Mouse (Mus musculus): Measurements from ENCODE around the gene A230050P20Rik. TPM values are rescaled to one million over a fixed set of nuclear protein-coding genes. Genes with fewer than 3 reads are reported as not detected.

The A230050P20Rik gene
- polyA plus RNA-seq (2015; fragmentation: Nextera tagmentation; extraction: Ambion mirVana), result 6.9 TPM in 2 replicates

DNA sequence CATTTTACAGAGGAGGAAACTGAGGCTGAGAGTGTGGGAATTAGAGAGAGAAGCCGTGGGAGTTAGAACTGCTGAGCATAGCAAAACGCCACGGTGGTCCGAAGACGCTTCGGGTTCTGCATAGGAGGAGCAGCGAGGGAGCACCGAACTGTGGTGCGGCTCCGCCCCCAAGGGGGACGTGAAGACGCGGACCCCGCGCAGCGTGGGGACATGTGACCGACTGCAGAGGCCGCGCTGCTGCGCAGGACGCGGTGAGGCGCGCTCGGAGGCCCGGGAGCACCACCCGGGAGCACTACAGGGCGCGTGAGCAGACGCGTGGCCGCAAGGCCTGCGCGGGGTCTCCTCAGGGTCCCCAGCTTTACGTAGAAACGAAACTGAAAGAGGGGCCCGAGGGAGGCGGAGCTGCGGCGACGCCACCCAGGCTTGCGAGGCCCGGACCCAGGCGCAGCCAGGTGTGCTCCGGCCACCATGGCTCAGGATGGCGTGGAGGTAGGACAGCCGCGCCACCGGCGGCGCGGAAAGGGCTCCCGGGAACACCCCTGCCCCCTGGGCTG is at the start of gene A230050P20Rik:
Gene A230050P20Rik, plus strand, starts transcription at position 195 of the 554 bp plus-strand sequence.
- DNase-seq (ENCODE audit: low spot score) (no peak), ATAC-seq (ENCODE audit: low FRiP score, low TSS enrichment) (peak; percentile 75)
- no peaks in the 10 kb centered on the region for H3K36me3 ChIP-seq (ENCODE audit: control insufficient read depth, insufficient read depth, low read length)
- peak within 1 kb of the TSS; percentile 76 for H3K4me2 ChIP-seq (replicated peaks; ENCODE audit: low read depth)
- H3K9ac ChIP-seq (ENCODE audit: low read length), result peak within 1 kb of the TSS; percentile 71
- H3K4me1 ChIP-seq (replicated peaks; ENCODE audit: control insufficient read depth, insufficient read depth), result no peaks in the 10 kb centered on the region
- H3K9me3 ChIP-seq (ENCODE audit: control insufficient read depth, low read length), result no peaks in the 10 kb centered on the region
- H3K27me3 ChIP-seq (ENCODE audit: control insufficient read depth, insufficient read depth, low read length), result no peaks in the 10 kb centered on the region
- peak within 1 kb of the TSS; percentile 24; the same call in 1 of the 2 replicates for H3K27ac ChIP-seq (replicated peaks)
- WGBS, result 6% methylated on average over 52 of the region's 53 CpGs
- TF ChIP-seq CTCF (IDR thresholded peaks at IDR 0.05; ENCODE audit: low read depth) (no peak), EP300 (optimal IDR thresholded peaks at IDR 0.05) (no peak)
- peak within 1 kb of the TSS; percentile 61 for H3K4me3 ChIP-seq (ENCODE audit: low read depth, low read length)

DNA sequence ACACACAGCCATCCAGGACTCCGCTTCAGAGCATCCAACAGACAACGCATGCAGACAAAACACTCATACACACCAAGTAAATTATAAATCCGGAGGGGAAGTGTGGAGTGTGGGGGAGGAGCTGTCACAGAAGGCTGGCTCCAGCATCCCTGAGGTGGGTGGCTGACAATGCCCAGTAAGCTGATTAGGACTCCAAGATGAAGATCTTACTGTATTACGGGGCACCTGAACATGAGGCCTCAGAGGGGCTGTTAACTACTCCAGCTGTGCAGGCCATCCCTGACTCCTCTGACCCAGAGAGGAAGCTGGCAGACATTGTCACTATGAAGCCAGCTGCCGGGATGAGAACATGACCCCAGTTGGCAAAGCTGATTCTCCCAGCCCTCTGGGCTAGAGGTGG is 48.4 kb upstream of the A230050P20Rik start:
- H3K4me1 ChIP-seq (replicated peaks; ENCODE audit: control insufficient read depth, insufficient read depth), result no peaks in the 10 kb centered on the region
- DNase-seq (ENCODE audit: low spot score) (no peak), ATAC-seq (ENCODE audit: low FRiP score, low TSS enrichment) (no peak)
- no peak overlapping the region for H3K9ac ChIP-seq (ENCODE audit: low read length)
- WGBS, result 76% methylated on average over 5 of the region's 5 CpGs
- no peak overlapping the region for H3K4me3 ChIP-seq (ENCODE audit: low read depth, low read length)
- no peaks in the 10 kb centered on the region for H3K36me3 ChIP-seq (ENCODE audit: control insufficient read depth, insufficient read depth, low read length)
- no peak overlapping the region for H3K27ac ChIP-seq (replicated peaks)
- no peak overlapping the region for H3K4me2 ChIP-seq (replicated peaks; ENCODE audit: low read depth)
- no peaks in the 10 kb centered on the region for H3K27me3 ChIP-seq (ENCODE audit: control insufficient read depth, insufficient read depth, low read length)
- H3K9me3 ChIP-seq (ENCODE audit: control insufficient read depth, low read length), result no peaks in the 10 kb centered on the region
- TF ChIP-seq CTCF (IDR thresholded peaks at IDR 0.05; ENCODE audit: low read depth), result no peak
- no peak for TF ChIP-seq EP300 (optimal IDR thresholded peaks at IDR 0.05)

DNA sequence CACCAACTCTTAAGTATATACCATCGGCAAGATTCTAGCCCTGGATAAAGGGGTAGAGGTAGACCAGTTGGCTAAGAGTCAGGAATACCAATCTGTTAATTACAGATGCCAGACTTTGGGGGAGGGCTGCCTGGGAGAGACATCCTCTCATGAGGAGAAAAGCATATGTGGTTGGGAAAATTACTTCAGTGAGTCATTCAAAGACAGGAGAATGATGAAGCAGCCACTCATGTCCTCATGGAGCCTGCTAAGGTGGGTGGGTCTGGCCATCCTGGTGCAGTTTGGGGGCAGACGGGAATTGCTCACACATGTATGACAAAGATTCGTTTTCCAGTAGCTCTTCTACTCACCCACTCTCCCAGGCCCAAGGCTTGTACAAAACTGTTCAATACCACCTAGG is 45.6 kb upstream of the A230050P20Rik start:
- Histone ChIP-seq H3K36me3 (ENCODE audit: control insufficient read depth, insufficient read depth, low read length) (no peaks in the 10 kb centered on the region), H3K27ac (replicated peaks) (no peak overlapping the region), H3K4me2 (replicated peaks; ENCODE audit: low read depth) (no peak overlapping the region), H3K9me3 (ENCODE audit: control insufficient read depth, low read length) (no peaks in the 10 kb centered on the region), H3K4me1 (replicated peaks; ENCODE audit: control insufficient read depth, insufficient read depth) (no peaks in the 10 kb centered on the region), H3K9ac (ENCODE audit: low read length) (no peak overlapping the region), H3K4me3 (ENCODE audit: low read depth, low read length) (no peak overlapping the region), H3K27me3 (ENCODE audit: control insufficient read depth, insufficient read depth, low read length) (no peaks in the 10 kb centered on the region)
- ATAC-seq (ENCODE audit: low FRiP score, low TSS enrichment) (no peak), DNase-seq (ENCODE audit: low spot score) (no peak)
- TF ChIP-seq EP300 (optimal IDR thresholded peaks at IDR 0.05) (no peak), CTCF (IDR thresholded peaks at IDR 0.05; ENCODE audit: low read depth) (no peak)
- 80% methylated on average over 3 of the region's 3 CpGs for WGBS

DNA sequence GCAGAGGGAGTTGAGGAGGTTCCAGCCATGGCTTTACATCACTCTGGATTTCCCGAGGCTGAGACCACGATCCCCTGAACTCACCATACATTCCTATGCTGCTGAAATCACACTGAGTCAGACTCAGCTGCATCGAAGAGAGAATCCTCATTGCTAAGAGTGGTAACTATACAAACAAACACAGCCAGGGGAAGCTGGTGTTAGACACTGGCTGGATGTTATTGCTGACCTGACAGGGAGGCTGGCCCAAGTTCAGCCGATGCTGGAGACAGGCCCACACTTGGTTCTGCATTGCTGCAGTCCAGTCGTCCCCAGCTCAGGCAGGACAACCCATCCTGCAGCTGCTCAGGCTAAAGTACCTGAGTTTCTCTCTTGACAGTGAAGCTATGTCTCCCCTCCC is 42.7 kb upstream of the A230050P20Rik start:
- H3K4me2 ChIP-seq (replicated peaks; ENCODE audit: low read depth), result no peak overlapping the region
- H3K9ac ChIP-seq (ENCODE audit: low read length), result no peak overlapping the region
- H3K9me3 ChIP-seq (ENCODE audit: control insufficient read depth, low read length), result no peaks in the 10 kb centered on the region
- H3K27me3 ChIP-seq (ENCODE audit: control insufficient read depth, insufficient read depth, low read length), result no peaks in the 10 kb centered on the region
- no peaks in the 10 kb centered on the region for H3K36me3 ChIP-seq (ENCODE audit: control insufficient read depth, insufficient read depth, low read length)
- no peak for TF ChIP-seq CTCF (IDR thresholded peaks at IDR 0.05; ENCODE audit: low read depth)
- no peak for TF ChIP-seq EP300 (optimal IDR thresholded peaks at IDR 0.05)
- 33% methylated on average over 5 of the region's 5 CpGs for WGBS
- peak; percentile 67; the same call in 1 of the 2 replicates for ATAC-seq (ENCODE audit: low FRiP score, low TSS enrichment)
- H3K4me3 ChIP-seq (ENCODE audit: low read depth, low read length), result no peak overlapping the region
- no peak overlapping the region for H3K27ac ChIP-seq (replicated peaks)
- H3K4me1 ChIP-seq (replicated peaks; ENCODE audit: control insufficient read depth, insufficient read depth), result peaks cover 3% of the 10 kb centered on the region; the same call in 1 of the 2 replicates
- no peak for DNase-seq (ENCODE audit: low spot score)

DNA sequence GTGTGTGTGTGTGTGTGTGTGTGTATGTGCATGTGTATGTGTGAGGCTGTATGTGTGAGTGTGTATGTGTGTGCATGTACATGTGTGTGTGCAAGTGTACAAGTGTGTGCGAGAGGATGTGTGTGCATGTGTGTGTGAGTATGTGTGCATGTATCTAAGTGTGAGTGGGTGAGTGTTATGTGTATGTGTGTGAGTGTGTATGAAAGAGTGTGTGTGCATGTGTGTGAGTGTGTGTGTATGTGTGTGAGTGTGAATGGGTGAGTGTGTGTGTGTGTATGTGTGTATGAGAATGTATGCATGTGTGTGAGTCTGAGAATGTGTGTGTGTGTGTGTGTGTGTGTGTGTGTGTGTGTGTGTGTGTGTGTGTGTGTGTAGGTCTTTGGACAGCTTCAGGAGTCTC is 40.3 kb upstream of the A230050P20Rik start:
- WGBS, result 95% methylated on average over 1 of the region's 1 CpGs
- Histone ChIP-seq H3K27me3 (ENCODE audit: control insufficient read depth, insufficient read depth, low read length) (no peaks in the 10 kb centered on the region), H3K9ac (ENCODE audit: low read length) (no peak overlapping the region), H3K4me1 (replicated peaks; ENCODE audit: control insufficient read depth, insufficient read depth) (peaks cover 3% of the 10 kb centered on the region; the same call in 1 of the 2 replicates), H3K4me2 (replicated peaks; ENCODE audit: low read depth) (no peak overlapping the region), H3K27ac (replicated peaks) (no peak overlapping the region), H3K4me3 (ENCODE audit: low read depth, low read length) (no peak overlapping the region), H3K9me3 (ENCODE audit: control insufficient read depth, low read length) (no peaks in the 10 kb centered on the region), H3K36me3 (ENCODE audit: control insufficient read depth, insufficient read depth, low read length) (no peaks in the 10 kb centered on the region)
- ATAC-seq (ENCODE audit: low FRiP score, low TSS enrichment) (no peak), DNase-seq (ENCODE audit: low spot score) (no peak)
- TF ChIP-seq CTCF (IDR thresholded peaks at IDR 0.05; ENCODE audit: low read depth) (no peak), EP300 (optimal IDR thresholded peaks at IDR 0.05) (no peak)

DNA sequence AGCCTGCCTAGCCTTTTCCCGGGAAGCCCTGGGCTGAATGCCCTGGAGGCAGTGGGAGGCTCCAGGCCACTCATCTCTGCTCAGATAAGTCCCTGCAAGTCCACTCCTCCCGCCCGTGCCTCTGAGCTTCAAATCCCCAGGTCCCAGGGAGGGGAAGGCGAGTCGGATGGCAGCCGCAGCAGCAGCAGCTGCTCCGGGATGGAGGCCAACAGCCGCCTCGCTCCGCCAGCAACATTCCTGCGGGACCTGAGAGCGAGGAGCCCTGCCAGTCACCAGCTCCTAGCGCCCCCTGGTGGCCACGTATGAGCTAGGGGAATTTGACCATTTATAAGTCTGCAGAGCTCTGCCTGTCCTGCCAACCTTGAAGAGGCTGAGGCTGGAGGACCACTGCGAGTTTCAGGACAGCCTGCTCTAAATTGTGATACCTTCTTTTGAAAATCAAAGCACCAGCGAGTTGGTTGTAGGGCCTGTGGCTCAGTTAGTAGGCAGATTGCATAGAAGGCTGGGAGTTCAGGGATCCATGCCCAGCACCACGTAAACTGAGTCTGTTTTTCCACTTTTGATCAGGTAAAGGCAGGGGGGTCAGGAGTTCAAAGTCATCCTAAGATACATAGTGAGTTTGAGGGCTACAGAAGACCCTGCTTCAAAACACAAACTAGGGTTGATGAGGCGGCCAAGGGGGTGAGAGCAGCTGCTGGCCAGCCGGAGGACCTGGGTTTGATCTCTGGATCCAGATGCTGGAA is 37.4 kb upstream of the A230050P20Rik start:
- Histone ChIP-seq H3K36me3 (ENCODE audit: control insufficient read depth, insufficient read depth, low read length) (no peaks in the 10 kb centered on the region), H3K27ac (replicated peaks) (no peak overlapping the region), H3K4me1 (replicated peaks; ENCODE audit: control insufficient read depth, insufficient read depth) (peaks cover 3% of the 10 kb centered on the region; the same call in 1 of the 2 replicates), H3K27me3 (ENCODE audit: control insufficient read depth, insufficient read depth, low read length) (no peaks in the 10 kb centered on the region), H3K4me2 (replicated peaks; ENCODE audit: low read depth) (no peak overlapping the region), H3K9ac (ENCODE audit: low read length) (no peak overlapping the region), H3K4me3 (ENCODE audit: low read depth, low read length) (no peak overlapping the region), H3K9me3 (ENCODE audit: control insufficient read depth, low read length) (no peaks in the 10 kb centered on the region)
- WGBS, result 14% methylated on average over 19 of the region's 19 CpGs
- peak; percentile 90 for ATAC-seq (ENCODE audit: low FRiP score, low TSS enrichment)
- TF ChIP-seq CTCF (IDR thresholded peaks at IDR 0.05; ENCODE audit: low read depth) (peak; percentile 99), EP300 (optimal IDR thresholded peaks at IDR 0.05) (no peak)
- DNase-seq (ENCODE audit: low spot score), result peak; percentile 93

All from stomach, postnatal 0 days (tissue).